Mouse (Mus musculus): ENCODE results near the gene Usp30. TPM values are rescaled to one million over a fixed set of nuclear protein-coding genes. Genes with fewer than 3 reads are reported as not detected.

The Usp30 gene
- 2.8 and 3.0 TPM in 2 replicates for polyA plus RNA-seq (2015; fragmentation: Nextera tagmentation; extraction: Ambion mirVana)

DNA sequence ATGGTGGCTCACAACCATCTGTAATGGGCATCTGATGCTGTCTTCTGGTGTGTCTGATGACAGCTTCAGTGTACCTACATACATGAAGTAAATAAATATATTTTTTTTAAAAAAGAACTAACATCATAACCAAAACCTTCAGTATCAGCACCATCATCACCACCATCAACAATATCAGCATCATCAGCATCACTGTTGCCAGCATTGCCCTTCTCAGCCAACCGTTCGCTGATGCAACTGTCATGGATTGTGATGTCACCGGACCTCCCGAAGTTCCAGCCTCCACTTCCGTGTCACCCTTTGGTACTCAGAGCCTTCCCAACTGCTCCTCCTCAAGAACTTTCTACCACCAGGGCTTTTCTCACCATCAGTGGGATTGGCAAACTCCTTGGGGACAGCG, at the start of gene Usp30:
Gene Usp30 (plus strand): TSS at position 301 of the 400 bp plus-strand sequence.
- Histone ChIP-seq H3K4me3 (ENCODE audit: low read depth, low read length) (no peak within 1 kb of the TSS), H3K36me3 (ENCODE audit: control insufficient read depth, insufficient read depth) (no peaks in the 10 kb centered on the region), H3K27me3 (ENCODE audit: control insufficient read depth, insufficient read depth, low read depth, low read length) (no peaks in the 10 kb centered on the region), H3K4me2 (ENCODE audit: low read depth, low read length) (no peak within 1 kb of the TSS), H3K9me3 (replicated peaks; ENCODE audit: control insufficient read depth, low read length) (no peaks in the 10 kb centered on the region), H3K9ac (ENCODE audit: low read depth, low read length) (no peak within 1 kb of the TSS), H3K27ac (ENCODE audit: low read length) (no peak within 1 kb of the TSS), H3K4me1 (ENCODE audit: control insufficient read depth, low read depth, low read length) (no peaks in the 10 kb centered on the region)
- ATAC-seq (ENCODE audit: low read depth): no peak
- WGBS (ENCODE audit: insufficient replicate concordance): 81% methylated on average over 6 of the region's 6 CpGs

- peaks cover 2% of the 10 kb centered on the region for H3K4me1 ChIP-seq (ENCODE audit: control insufficient read depth, low read depth, low read length)
- H3K9me3 ChIP-seq (replicated peaks; ENCODE audit: control insufficient read depth, low read length): no peaks in the 10 kb centered on the region
- H3K4me3 ChIP-seq (ENCODE audit: low read depth, low read length): no peak overlapping the region
- no peak overlapping the region for H3K9ac ChIP-seq (ENCODE audit: low read depth, low read length)
- peaks cover 6% of the 10 kb centered on the region; the same call in 1 of the 2 replicates for H3K27me3 ChIP-seq (ENCODE audit: control insufficient read depth, insufficient read depth, low read depth, low read length)
- WGBS (ENCODE audit: insufficient replicate concordance): 45% methylated on average over 6 of the region's 6 CpGs
- no peak for ATAC-seq (ENCODE audit: low read depth)
- H3K27ac ChIP-seq (ENCODE audit: low read length): no peak overlapping the region
- no peaks in the 10 kb centered on the region for H3K36me3 ChIP-seq (ENCODE audit: control insufficient read depth, insufficient read depth)
- no peak overlapping the region for H3K4me2 ChIP-seq (ENCODE audit: low read depth, low read length)
Observed at GRCm38 (mm10) chr5:114024390-114024789, 40.9 kb upstream of the Usp30 start.

- Histone ChIP-seq H3K4me2 (ENCODE audit: low read depth, low read length) (no peak overlapping the region), H3K27ac (ENCODE audit: low read length) (no peak overlapping the region), H3K27me3 (ENCODE audit: control insufficient read depth, insufficient read depth, low read depth, low read length) (peaks cover 6% of the 10 kb centered on the region; the same call in 1 of the 2 replicates), H3K9me3 (replicated peaks; ENCODE audit: control insufficient read depth, low read length) (no peaks in the 10 kb centered on the region), H3K4me3 (ENCODE audit: low read depth, low read length) (no peak overlapping the region), H3K36me3 (ENCODE audit: control insufficient read depth, insufficient read depth) (no peaks in the 10 kb centered on the region), H3K4me1 (ENCODE audit: control insufficient read depth, low read depth, low read length) (peaks cover 2% of the 10 kb centered on the region), H3K9ac (ENCODE audit: low read depth, low read length) (no peak overlapping the region)
- 0 out of 2 replicates have a peak, but pooled peaks have one; percentile 12 for ATAC-seq (ENCODE audit: low read depth)
- 7% methylated on average over 9 of the region's 10 CpGs for WGBS (ENCODE audit: insufficient replicate concordance)
Observed at GRCm38 (mm10) chr5:114024885-114025284, 40.4 kb upstream of the Usp30 start.

DNA sequence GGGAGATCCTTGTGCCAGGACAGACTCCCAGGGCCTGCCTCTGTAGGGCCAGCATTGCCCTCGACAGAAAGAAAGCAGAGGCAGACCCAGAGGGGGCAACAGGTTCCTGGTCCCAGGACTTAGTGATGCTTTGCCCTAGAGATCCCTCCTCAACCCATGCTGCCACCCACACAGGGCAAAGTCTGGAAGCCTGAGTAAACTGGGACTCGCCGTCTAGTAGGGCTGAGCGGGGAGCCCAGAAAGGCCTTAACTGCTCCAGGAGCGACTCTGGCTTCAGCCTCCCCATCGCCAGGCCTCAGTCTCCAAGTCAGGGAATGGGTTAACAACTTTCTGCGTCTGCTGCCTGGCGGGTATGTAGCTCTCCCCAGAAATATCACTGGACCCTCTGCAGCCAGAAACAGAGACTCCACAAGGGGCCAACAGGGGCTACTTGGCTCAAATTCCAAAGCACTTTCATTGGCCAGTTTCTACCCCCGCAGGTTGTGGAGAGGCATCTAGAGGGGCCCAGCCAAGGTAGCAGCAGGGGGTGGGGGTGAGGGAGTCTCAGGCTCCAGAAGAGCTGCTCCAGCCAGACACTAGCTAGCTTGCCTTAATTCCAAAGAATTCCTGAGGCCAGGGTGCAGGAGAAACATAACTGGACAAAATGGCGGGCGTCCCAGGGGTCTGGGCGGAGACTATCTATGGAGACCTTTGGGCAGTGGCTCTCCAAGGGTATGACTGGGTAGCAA, 37.9 kb upstream of the Usp30 start:
- 65% methylated on average over 12 of the region's 12 CpGs for WGBS (ENCODE audit: insufficient replicate concordance)
- no peak for ATAC-seq (ENCODE audit: low read depth)
- Histone ChIP-seq H3K4me2 (ENCODE audit: low read depth, low read length) (no peak overlapping the region), H3K27ac (ENCODE audit: low read length) (no peak overlapping the region), H3K9ac (ENCODE audit: low read depth, low read length) (no peak overlapping the region), H3K36me3 (ENCODE audit: control insufficient read depth, insufficient read depth) (no peaks in the 10 kb centered on the region), H3K27me3 (ENCODE audit: control insufficient read depth, insufficient read depth, low read depth, low read length) (peaks cover 6% of the 10 kb centered on the region; the same call in 1 of the 2 replicates), H3K4me3 (ENCODE audit: low read depth, low read length) (no peak overlapping the region), H3K4me1 (ENCODE audit: control insufficient read depth, low read depth, low read length) (peaks cover 2% of the 10 kb centered on the region), H3K9me3 (replicated peaks; ENCODE audit: control insufficient read depth, low read length) (no peaks in the 10 kb centered on the region)

DNA sequence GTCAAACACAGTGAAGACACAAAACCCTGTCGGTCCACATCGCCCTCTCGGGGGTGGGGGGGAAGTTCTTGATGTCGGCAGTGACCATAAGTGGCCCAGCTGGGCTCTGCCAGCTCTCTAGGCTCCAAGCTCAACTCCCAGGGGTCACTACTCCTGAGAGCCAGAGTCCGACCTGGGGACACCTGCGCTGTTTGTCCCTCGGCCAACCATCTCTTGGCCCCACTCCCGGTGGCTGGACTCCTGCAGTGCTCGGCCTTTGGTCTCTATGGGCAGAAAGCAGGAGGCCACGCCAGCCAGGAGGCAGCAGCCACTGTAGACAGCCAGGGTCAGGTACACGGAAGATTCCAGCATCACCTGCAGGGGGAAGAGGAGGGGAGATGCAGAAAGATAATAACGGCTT, 37.1 kb upstream of the Usp30 start:
- Histone ChIP-seq H3K4me1 (ENCODE audit: control insufficient read depth, low read depth, low read length) (peaks cover 2% of the 10 kb centered on the region), H3K27ac (ENCODE audit: low read length) (no peak overlapping the region), H3K4me2 (ENCODE audit: low read depth, low read length) (no peak overlapping the region), H3K9me3 (replicated peaks; ENCODE audit: control insufficient read depth, low read length) (no peaks in the 10 kb centered on the region), H3K27me3 (ENCODE audit: control insufficient read depth, insufficient read depth, low read depth, low read length) (peaks cover 6% of the 10 kb centered on the region; the same call in 1 of the 2 replicates), H3K9ac (ENCODE audit: low read depth, low read length) (no peak overlapping the region), H3K4me3 (ENCODE audit: low read depth, low read length) (no peak overlapping the region), H3K36me3 (ENCODE audit: control insufficient read depth, insufficient read depth) (no peaks in the 10 kb centered on the region)
- 59% methylated on average over 12 of the region's 12 CpGs for WGBS (ENCODE audit: insufficient replicate concordance)
- peak; percentile 58 for ATAC-seq (ENCODE audit: low read depth)

- 78% methylated on average over 12 of the region's 12 CpGs for WGBS (ENCODE audit: insufficient replicate concordance)
- ATAC-seq (ENCODE audit: low read depth): no peak
- Histone ChIP-seq H3K27me3 (ENCODE audit: control insufficient read depth, insufficient read depth, low read depth, low read length) (peaks cover under 1% of the 10 kb centered on the region; the same call in 1 of the 2 replicates), H3K4me3 (ENCODE audit: low read depth, low read length) (no peak overlapping the region), H3K9ac (ENCODE audit: low read depth, low read length) (no peak overlapping the region), H3K4me2 (ENCODE audit: low read depth, low read length) (no peak overlapping the region), H3K27ac (ENCODE audit: low read length) (no peak overlapping the region), H3K9me3 (replicated peaks; ENCODE audit: control insufficient read depth, low read length) (no peaks in the 10 kb centered on the region), H3K36me3 (ENCODE audit: control insufficient read depth, insufficient read depth) (no peaks in the 10 kb centered on the region), H3K4me1 (ENCODE audit: control insufficient read depth, low read depth, low read length) (no peaks in the 10 kb centered on the region)
Observed at GRCm38 (mm10) chr5:114030652-114031051, 34.6 kb upstream of the Usp30 start.

GRCm38 (mm10) chr5:114032161-114032763, 33.0 kb upstream of the Usp30 start:
- 54% methylated on average over 3 of the region's 3 CpGs for WGBS (ENCODE audit: insufficient replicate concordance)
- H3K4me1 ChIP-seq (ENCODE audit: control insufficient read depth, low read depth, low read length): no peaks in the 10 kb centered on the region
- no peak overlapping the region for H3K4me3 ChIP-seq (ENCODE audit: low read depth, low read length)
- H3K27me3 ChIP-seq (ENCODE audit: control insufficient read depth, insufficient read depth, low read depth, low read length): no peaks in the 10 kb centered on the region
- H3K36me3 ChIP-seq (ENCODE audit: control insufficient read depth, insufficient read depth): no peaks in the 10 kb centered on the region
- no peak for ATAC-seq (ENCODE audit: low read depth)
- no peak overlapping the region for H3K27ac ChIP-seq (ENCODE audit: low read length)
- H3K9me3 ChIP-seq (replicated peaks; ENCODE audit: control insufficient read depth, low read length): no peaks in the 10 kb centered on the region
- no peak overlapping the region for H3K9ac ChIP-seq (ENCODE audit: low read depth, low read length)
- H3K4me2 ChIP-seq (ENCODE audit: low read depth, low read length): no peak overlapping the region

DNA sequence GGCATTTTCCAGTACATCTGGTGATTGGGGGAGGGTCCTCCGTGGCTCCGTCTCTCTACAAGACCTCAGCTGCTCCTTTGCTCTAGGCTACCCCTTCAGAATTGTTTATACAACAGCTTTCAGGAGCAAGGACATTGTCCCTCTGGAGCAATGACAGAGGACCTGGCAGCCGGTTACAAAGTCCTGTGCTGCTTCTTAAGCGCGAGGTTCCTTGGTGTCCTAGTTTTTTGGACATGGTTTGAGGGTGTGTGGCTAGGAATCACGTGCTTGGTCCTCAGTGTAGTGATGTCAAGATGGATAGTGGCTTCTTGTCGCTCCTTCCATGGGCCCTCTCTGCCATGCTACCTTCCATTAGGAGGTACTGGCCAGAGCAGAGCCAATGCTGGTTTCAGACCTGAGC, 30.9 kb upstream of the Usp30 start:
- no peak overlapping the region for H3K4me2 ChIP-seq (ENCODE audit: low read depth, low read length)
- WGBS (ENCODE audit: insufficient replicate concordance): 51% methylated on average over 7 of the region's 7 CpGs
- H3K4me3 ChIP-seq (ENCODE audit: low read depth, low read length): no peak overlapping the region
- no peaks in the 10 kb centered on the region for H3K4me1 ChIP-seq (ENCODE audit: control insufficient read depth, low read depth, low read length)
- no peak overlapping the region for H3K9ac ChIP-seq (ENCODE audit: low read depth, low read length)
- ATAC-seq (ENCODE audit: low read depth): no peak
- H3K27me3 ChIP-seq (ENCODE audit: control insufficient read depth, insufficient read depth, low read depth, low read length): no peaks in the 10 kb centered on the region
- H3K9me3 ChIP-seq (replicated peaks; ENCODE audit: control insufficient read depth, low read length): no peaks in the 10 kb centered on the region
- no peaks in the 10 kb centered on the region for H3K36me3 ChIP-seq (ENCODE audit: control insufficient read depth, insufficient read depth)
- H3K27ac ChIP-seq (ENCODE audit: low read length): no peak overlapping the region

GRCm38 (mm10) chr5:114035111-114035510, 30.1 kb upstream of the Usp30 start:
- Histone ChIP-seq H3K4me3 (ENCODE audit: low read depth, low read length) (no peak overlapping the region), H3K4me2 (ENCODE audit: low read depth, low read length) (no peak overlapping the region), H3K4me1 (ENCODE audit: control insufficient read depth, low read depth, low read length) (no peaks in the 10 kb centered on the region), H3K27ac (ENCODE audit: low read length) (no peak overlapping the region), H3K36me3 (ENCODE audit: control insufficient read depth, insufficient read depth) (no peaks in the 10 kb centered on the region), H3K9me3 (replicated peaks; ENCODE audit: control insufficient read depth, low read length) (no peaks in the 10 kb centered on the region), H3K27me3 (ENCODE audit: control insufficient read depth, insufficient read depth, low read depth, low read length) (no peaks in the 10 kb centered on the region), H3K9ac (ENCODE audit: low read depth, low read length) (no peak overlapping the region)
- ATAC-seq (ENCODE audit: low read depth): no peak
- WGBS (ENCODE audit: insufficient replicate concordance): 63% methylated on average over 10 of the region's 10 CpGs
